Mouse (Mus musculus) ES-E14 (cell line): ENCODE results near the gene A930017K11Rik.

Experiments used
- CHD2 ChIP-seq: IDR thresholded peaks from 2 replicates; pipeline ENCODE4 v1.6.1; 2014; ENCODE audit warnings: mild to moderate bottlenecking, low read depth, low read length, inconsistent platforms
- HCFC1 ChIP-seq: IDR thresholded peaks from 2 replicates; pipeline ENCODE4 v1.6.1; 2012; ENCODE audit warnings: low read length, inconsistent platforms, borderline replicate concordance; ENCODE audit not compliant: insufficient read depth
- MAFK ChIP-seq: IDR thresholded peaks from 2 replicates; pipeline ENCODE4 v1.6.1; 2014; ENCODE audit warnings: mild to moderate bottlenecking, low read depth, low read length, inconsistent platforms; ENCODE audit not compliant: insufficient read depth
- ZC3H11A ChIP-seq: IDR thresholded peaks from 2 replicates; pipeline ENCODE4 v1.6.1; 2012; ENCODE audit warnings: low read depth, mild to moderate bottlenecking, inconsistent platforms, low read length, borderline replicate concordance
- ZNF384 ChIP-seq: IDR thresholded peaks from 2 replicates; pipeline ENCODE4 v1.6.1; 2012; ENCODE audit warnings: low read depth, low read length, inconsistent platforms

DNA sequence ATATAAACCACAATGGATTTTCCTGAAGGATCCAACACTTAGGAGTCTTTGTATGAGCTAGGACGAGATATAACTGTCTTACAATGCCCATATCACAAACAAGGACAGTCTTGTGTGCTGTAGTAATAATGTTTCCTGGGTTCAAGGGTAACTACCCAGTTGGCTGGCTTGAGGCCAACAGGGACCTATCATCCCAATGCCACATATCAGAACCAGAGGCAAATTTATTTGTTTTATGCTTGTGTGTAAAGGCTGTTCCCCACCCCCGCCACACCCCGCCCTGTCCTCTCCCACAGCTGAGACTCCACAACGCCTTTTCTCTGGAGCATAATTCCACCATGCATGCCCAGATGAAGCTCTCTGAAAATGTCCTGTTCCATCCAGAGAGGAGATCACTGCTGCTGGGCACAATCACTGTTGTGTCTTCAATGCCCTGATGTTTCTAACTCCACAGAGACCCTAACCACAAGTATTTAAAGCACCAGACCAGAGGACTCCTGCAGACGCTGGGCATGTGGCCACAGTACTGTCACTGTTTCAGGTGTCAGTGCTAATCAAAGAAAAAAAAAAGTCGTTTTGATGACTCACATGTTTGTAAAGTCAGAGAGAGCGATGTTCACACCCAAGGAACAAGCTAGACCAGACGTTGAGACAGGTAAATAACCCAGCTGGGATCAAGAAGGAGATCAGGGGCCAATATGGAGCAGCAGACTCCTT is 35.3 kb downstream of the A930017K11Rik start:
- no peak for TF ChIP-seq MAFK
- TF ChIP-seq CHD2: no peak
- TF ChIP-seq ZNF384: no peak
- TF ChIP-seq ZC3H11A: no peak
- TF ChIP-seq HCFC1: no peak
